8 mouse cellular contexts compared by ENCODE assay signal in genomic region chr1:178276054-178276911, GRCm38 (mm10). TPM values are rescaled to one million over a fixed set of nuclear protein-coding genes. Genes with fewer than 3 reads are reported as not detected.
DNase-seq lines count a peak whose midpoint lies in the region; ATAC-seq and TF ChIP-seq lines count a peak whose summit lies in the region.

No protein-coding gene starts in this region.

- H3K27me3 ChIP-seq in ES-Bruce4 (ENCODE audit: control insufficient read depth, insufficient read depth, low read length, poor library complexity, severe bottlenecking) = no peaks in the 10 kb centered on the region
- no peaks in the 10 kb centered on the region for H3K27me3 ChIP-seq in forebrain, postnatal 0 days (ENCODE audit: insufficient read depth, low read length)

- peak overlapping the region; percentile 73 for H3K9ac ChIP-seq in ES-Bruce4 (ENCODE audit: low read depth, poor library complexity, severe bottlenecking)
- H3K9ac ChIP-seq in forebrain, postnatal 0 days = peak overlapping the region; percentile 91

- H3K4me3 ChIP-seq in ES-Bruce4 (ENCODE audit: low read depth, low read length) = peak overlapping the region; percentile 45
- peak overlapping the region; percentile 73 for H3K4me3 ChIP-seq in forebrain, postnatal 0 days (ENCODE audit: low read depth, low read length)
- peak overlapping the region; percentile 58 for H3K4me3 ChIP-seq in olfactory bulb, adult 2 months (ENCODE audit: insufficient read depth, low read depth, low read length)

- WGBS in forebrain, postnatal 0 days = under 1% methylated on average over 71 of the region's 87 CpGs
- WGBS in olfactory bulb, adult 2 months = under 1% methylated on average over 86 of the region's 87 CpGs

- H3K4me1 ChIP-seq in ES-Bruce4 (ENCODE audit: control insufficient read depth, insufficient read depth, low read length) = peaks cover 3% of the 10 kb centered on the region
- 0 out of 2 replicates have a peak, but pooled peaks cover 4% of the 10 kb centered on the region for H3K4me1 ChIP-seq in forebrain, postnatal 0 days (ENCODE audit: insufficient read depth)
- peaks cover 9% of the 10 kb centered on the region; the same call in 1 of the 2 replicates for H3K4me1 ChIP-seq in olfactory bulb, adult 2 months (ENCODE audit: control insufficient read depth, insufficient read depth, low read length)

- no peak for TF ChIP-seq POLR2A in ES-Bruce4 (IDR thresholded peaks at IDR 0.05; ENCODE audit: insufficient read depth, low read length)
- peak; percentile 53 for TF ChIP-seq POLR2A in olfactory bulb, adult 2 months (IDR thresholded peaks at IDR 0.05; ENCODE audit: insufficient read depth, low read depth, low read length)

- no peak overlapping the region for H3K27ac ChIP-seq in ES-Bruce4 (ENCODE audit: insufficient read depth, low read length)
- H3K27ac ChIP-seq in forebrain, postnatal 0 days (ENCODE audit: low read depth, low read length) = peak overlapping the region; percentile 97
- peak overlapping the region; percentile 85 for H3K27ac ChIP-seq in olfactory bulb, adult 2 months (ENCODE audit: insufficient read depth, low read depth, low read length)

- no peak for TF ChIP-seq EP300 in ES-Bruce4 (IDR thresholded peaks at IDR 0.05; ENCODE audit: insufficient read depth, low read depth, low read length)

- no peaks in the 10 kb centered on the region for H3K36me3 ChIP-seq in ES-Bruce4 (ENCODE audit: control insufficient read depth, insufficient read depth, low read length, poor library complexity, severe bottlenecking)
- no peaks in the 10 kb centered on the region for H3K36me3 ChIP-seq in forebrain, postnatal 0 days (ENCODE audit: insufficient read depth)

- H3K4me2 ChIP-seq in forebrain, postnatal 0 days (ENCODE audit: low read depth) = peak overlapping the region; percentile 74

- peak; percentile 97 for ATAC-seq in forebrain, postnatal 0 days
- peak; percentile 68 to 73 for ATAC-seq in hematopoietic stem cell, adult 5-6 weeks (replicated peaks in 1 of 2; ENCODE audit: insufficient read depth in 1 of 2, low FRiP score in 2 of 2, low TSS enrichment in 1 of 2, low read depth in 1 of 2, poor library complexity in 2 of 2, severe bottlenecking in 2 of 2)

- peaks cover 25% of the 10 kb centered on the region for H3K9me3 ChIP-seq in ES-Bruce4 (replicated peaks; ENCODE audit: control insufficient read depth, insufficient read depth, low read length, poor library complexity, severe bottlenecking)
- H3K9me3 ChIP-seq in forebrain, postnatal 0 days (ENCODE audit: low read length) = no peaks in the 10 kb centered on the region

- TF ChIP-seq CTCF in ES-Bruce4 (IDR thresholded peaks at IDR 0.05; ENCODE audit: low read depth, low read length) = no peak
- no peak; the same call in 1 of the 2 replicates for TF ChIP-seq CTCF in forebrain, postnatal 0 days (IDR thresholded peaks at IDR 0.05; ENCODE audit: low read depth)
- TF ChIP-seq CTCF in olfactory bulb, adult 2 months (IDR thresholded peaks at IDR 0.05; ENCODE audit: insufficient read depth, low read depth, low read length) = no peak

- DNase-seq in cerebellum, adult 18-20 months = peak; percentile 68 to 79
- peak; percentile 93 for DNase-seq in forebrain, postnatal 0 days
- DNase-seq in layer of hippocampus, adult 8-10 months (ENCODE audit: low spot score in 2 of 2) = peak; percentile 33 to 69
- peak; percentile 19 to 41 for DNase-seq in lung, adult 18-20 months
- peak; percentile 59 for DNase-seq in thymus, postnatal 25 days

RNA-seq across cellular contexts. Expression of gene Cox20, which starts 42.6 kb away (rescaled TPM):
- polyA plus RNA-seq in ES-Bruce4 (2011; ENCODE audit: insufficient read depth, insufficient read length, low read depth, missing spikeins) = 26.5 and 27.7 TPM in 2 replicates
- 46.3 and 54.9 TPM in 2 replicates for total RNA-seq in forebrain, postnatal 0 days (2014; rRNA removed)
- polyA plus RNA-seq in forebrain, postnatal 0 days (2015; fragmentation: Nextera tagmentation; extraction: Ambion mirVana) = 111 and 144 TPM in 2 replicates
- total RNA-seq in hematopoietic stem cell, adult 5-6 weeks (2017) = 153 and 199 TPM in 2 replicates
- 10 to 100 TPM; 28.6 to 37.8 (median 30.5) TPM for total RNA-seq in layer of hippocampus, adult 8-10 months (2022)
- polyA plus RNA-seq in olfactory bulb, adult 2 months (2012; ENCODE audit: insufficient read depth, insufficient read length, low replicate concordance, missing spikeins) = not detected in 2 replicates

Comparison
In these comparisons a context has a peak if more than half of its experiments do, and no peak if none do; other contexts are left out.
1. DNase-seq: peak in every context shown above with its lines; median percentile 93 in forebrain, postnatal 0 days; 74 in cerebellum, adult 18-20 months; 59 in thymus, postnatal 25 days; 51 in layer of hippocampus, adult 8-10 months; 30 in lung, adult 18-20 months.